Mouse (Mus musculus): ENCODE results near the gene 1700016C15Rik.

Gene 1700016C15Rik

DNA sequence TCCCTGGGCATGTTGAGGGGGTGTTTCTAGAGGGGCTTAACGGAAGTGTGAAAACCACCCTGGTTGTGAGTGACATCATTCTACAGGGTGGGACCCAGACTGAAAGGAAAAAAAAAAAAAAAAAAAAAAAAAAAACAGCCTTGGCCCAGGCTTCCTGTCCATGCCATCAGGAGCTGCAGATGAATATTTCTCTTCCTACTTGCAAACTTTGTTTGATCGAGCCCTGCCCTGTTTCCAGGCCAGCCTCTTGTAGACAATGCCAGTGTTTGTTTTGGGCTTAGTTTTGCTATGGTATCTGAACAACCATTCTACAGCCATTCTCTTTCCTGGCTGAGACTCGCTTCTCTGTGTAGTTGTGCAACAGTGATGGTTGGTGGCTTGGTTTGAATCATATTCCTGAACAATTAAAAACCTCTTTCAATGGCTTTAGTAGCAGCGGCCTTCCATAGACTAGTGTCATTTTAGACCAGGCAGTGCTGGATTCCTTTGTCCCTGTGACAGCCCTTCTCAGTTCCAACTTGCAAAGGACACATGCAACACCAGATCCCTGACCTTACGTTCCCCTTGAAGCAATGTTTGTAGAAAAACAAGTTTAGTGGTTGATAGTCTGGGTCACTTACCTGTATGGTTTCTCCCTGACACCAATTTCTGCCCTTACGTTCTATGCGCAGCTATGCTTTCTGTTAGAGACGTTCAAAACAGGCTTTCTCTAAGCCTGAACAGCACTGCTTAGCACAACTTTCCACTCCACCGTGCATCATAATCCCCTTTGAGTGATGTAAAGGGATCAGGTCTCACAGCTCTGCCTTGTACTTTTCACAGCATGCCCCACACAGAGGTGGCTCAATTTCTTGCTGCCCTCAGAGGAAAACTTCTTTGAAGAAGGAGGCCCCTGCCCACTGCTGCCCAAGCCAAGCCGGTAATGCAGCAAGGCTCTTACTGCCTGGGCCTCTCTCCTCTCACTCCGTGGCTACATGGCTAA, at the start of gene 1700016C15Rik:
1700016C15Rik (plus strand) TSS at position 772 of the 982 bp plus-strand sequence.
- no peak for DNase-seq (ENCODE audit: low read depth)

GRCm38 (mm10) chr1:177681239-177681638, 48.4 kb upstream of the 1700016C15Rik start:
- no peak for DNase-seq (ENCODE audit: low read depth)

GRCm38 (mm10) chr1:177683931-177684836, 45.4 kb upstream of the 1700016C15Rik start:
- DNase-seq (ENCODE audit: low read depth) = peak; percentile 61

- peak; percentile 81 for DNase-seq (ENCODE audit: low read depth)
These were observed 44.7 kb upstream of the 1700016C15Rik start for GRCm38 (mm10) chr1:177684901-177685300.

DNA sequence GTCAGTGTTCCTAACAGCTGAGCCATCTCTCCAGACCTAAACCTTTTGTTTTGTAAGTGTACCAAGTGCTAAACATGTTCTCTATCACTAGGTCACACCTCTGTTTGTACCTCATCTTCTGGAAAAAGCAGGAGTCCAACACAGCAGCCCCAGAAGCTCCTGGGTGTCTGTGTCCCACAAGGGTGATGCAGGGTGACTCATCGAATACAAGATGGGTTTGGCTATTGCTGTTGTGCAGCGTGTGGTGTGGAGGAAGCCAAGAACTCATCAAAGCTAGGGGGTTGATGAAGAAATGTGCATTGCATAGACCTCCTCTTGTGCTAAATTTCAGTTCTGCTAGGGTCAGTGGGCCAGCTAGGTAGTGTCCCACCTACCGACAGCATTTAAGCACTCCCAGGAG, 43.5 kb upstream of the 1700016C15Rik start:
- peak; percentile 37 for DNase-seq (ENCODE audit: low read depth)

GRCm38 (mm10) chr1:177686982-177687381, 42.6 kb upstream of the 1700016C15Rik start:
- DNase-seq (ENCODE audit: low read depth) = no peak

DNA sequence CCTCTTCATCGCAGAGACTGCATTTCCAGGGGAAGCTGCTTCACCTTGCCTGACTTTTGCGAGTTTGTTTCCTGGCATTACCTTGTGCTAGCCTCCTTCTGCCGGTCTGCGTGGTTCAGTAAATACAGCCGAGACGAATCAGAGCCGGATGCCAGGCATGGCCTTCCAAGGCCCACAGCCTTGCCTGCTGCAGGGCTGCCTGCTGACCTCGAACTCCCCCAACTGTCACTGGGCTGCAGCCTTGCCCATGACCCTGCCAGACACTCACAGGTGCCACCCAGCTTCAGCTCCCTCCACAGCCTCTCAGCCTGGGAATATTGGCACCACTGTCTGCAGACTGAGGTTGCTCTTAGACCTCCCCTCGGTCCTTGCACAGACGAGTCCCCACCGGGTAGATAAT, 37.1 kb upstream of the 1700016C15Rik start:
- DNase-seq (ENCODE audit: low read depth) = no peak

DNA sequence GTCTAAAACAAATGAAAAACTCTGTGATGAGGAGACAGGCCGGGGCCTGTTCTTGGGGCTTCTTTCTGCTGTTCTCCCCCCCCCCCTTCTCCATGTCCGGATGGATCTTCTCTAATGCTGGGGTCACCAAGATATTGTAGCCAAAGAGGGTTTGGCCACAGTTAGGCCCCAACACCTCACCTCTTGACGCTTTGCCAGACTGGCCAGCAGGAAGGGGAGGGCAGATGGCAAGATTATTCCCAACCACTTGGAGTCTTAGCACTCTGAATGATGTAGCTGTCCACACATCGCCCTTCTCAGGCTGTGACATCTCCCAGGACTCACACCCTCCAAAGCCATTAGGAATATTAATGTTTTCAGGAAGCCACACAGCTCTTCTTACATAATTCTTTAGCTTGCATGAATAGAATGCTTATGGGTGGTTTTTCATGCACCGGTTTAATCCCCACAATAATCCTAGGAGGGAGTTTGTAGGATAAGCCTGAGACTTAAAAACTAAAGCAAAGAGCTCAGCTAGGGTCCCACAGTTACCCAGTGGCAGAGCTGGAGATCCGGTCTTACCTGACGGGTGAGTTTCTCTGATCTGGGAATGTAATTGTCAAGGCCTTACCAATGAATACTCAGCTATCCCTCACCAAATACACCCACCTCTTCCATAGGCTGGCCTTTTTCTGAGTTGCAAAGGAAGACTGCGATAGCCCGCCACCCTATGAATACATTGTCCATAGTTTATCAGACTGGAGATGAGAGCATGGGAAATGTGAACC, 35.9 kb upstream of the 1700016C15Rik start:
- DNase-seq (ENCODE audit: low read depth) = no peak

GRCm38 (mm10) chr1:177700560-177700959, 29.1 kb upstream of the 1700016C15Rik start:
- no peak for DNase-seq (ENCODE audit: low read depth)

GRCm38 (mm10) chr1:177702481-177703146, 27.0 kb upstream of the 1700016C15Rik start:
- DNase-seq (ENCODE audit: low read depth) = peak; percentile 97

GRCm38 (mm10) chr1:177703147-177703807, 26.3 kb upstream of the 1700016C15Rik start:
- DNase-seq (ENCODE audit: low read depth) = peak; percentile 81

DNA sequence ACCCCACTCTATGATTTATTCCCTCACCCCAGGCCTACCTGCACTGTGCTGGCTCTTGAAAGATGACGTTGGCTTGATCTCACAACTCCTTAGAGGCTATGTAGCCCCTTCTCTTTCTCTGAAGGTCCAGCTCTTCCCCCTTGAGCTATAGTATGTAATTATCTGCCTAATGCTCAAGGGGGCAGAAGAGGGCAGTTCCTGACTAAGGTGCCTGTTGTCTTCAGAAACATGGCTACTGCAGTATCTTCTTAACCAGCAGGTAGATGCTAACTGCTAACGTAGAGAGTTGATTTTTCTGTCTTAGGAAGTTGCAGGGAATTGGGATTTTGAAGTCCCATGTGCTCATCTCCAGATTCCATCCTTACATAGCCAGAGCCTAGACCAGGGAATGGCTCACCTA, 24.4 kb upstream of the 1700016C15Rik start:
- DNase-seq (ENCODE audit: low read depth) = peak; percentile 66

- no peak for DNase-seq (ENCODE audit: low read depth)
These were observed 22.0 kb upstream of the 1700016C15Rik start for GRCm38 (mm10) chr1:177707571-177707970.

GRCm38 (mm10) chr1:177708583-177709055, 21.0 kb upstream of the 1700016C15Rik start:
- DNase-seq (ENCODE audit: low read depth) = peak; percentile 98

- DNase-seq (ENCODE audit: low read depth) = no peak
These were observed 18.6 kb upstream of the 1700016C15Rik start for GRCm38 (mm10) chr1:177711000-177711399.

- DNase-seq (ENCODE audit: low read depth) = peak; percentile 81
These were observed 18.2 kb upstream of the 1700016C15Rik start for GRCm38 (mm10) chr1:177711418-177711817.

DNA sequence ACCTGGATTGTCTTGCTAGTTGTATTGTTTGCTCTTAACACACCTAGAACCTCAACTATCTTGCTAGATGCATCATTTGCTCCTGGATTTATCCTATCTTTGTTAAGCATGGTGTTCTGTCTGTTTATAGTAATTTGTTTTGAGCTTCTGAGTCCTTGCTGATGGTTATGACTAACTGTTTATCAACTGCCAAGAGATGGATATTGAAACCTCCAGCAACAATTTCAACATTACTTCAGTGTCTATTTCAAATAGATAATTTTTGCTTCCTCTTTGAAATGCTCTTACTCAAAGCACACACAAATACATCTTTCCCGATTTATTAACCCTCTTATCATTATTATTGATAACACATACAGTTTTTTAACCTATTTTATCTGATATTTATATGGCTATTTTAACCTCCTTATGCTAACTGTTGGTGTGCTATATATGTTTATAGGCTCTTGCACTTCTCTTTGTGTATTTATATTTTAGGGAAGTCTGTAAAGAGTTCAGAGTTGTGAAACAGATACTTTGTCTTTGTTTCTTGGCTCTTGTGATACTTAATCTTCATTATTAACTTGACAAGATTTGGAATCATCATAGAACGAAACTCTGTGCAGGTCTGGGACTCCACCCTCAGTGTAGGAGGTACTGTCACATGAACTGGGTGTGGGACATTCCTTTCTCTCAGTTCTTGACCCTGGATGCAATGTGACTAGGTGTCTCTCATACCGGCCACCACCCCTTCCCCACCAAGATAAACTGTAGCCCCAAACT, 15.8 kb upstream of the 1700016C15Rik start:
- no peak for DNase-seq (ENCODE audit: low read depth)

DNA sequence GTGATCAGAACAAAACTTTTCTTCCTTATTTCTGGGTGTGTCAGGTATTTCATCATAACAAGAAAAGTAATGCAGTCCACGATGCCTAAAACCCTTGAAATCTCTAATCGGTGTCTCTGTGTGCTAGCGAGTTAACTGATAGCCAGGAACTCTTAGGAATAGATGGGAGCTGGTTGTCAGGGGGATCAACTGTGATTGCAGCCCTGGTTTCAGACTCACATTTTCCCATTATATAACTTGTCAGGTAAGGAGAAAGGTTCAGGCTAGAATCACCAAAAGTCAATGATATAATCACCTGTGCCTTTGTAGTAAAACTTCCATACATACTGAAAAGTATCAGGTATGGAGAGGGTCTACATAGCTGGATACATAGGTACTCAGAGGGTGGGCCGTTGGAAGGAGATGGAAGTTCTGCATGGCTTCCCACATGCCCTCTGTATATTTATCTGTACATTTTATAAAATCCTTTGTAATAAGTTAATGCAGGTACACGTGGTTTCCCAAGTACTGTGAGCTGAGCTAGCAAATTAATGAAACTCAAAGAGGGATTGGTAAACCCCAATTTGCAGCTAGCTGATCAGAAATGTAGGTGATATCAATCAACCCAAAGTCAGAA, 15.1 kb upstream of the 1700016C15Rik start:
- DNase-seq (ENCODE audit: low read depth) = no peak

- no peak for DNase-seq (ENCODE audit: low read depth)
These were observed 13.2 kb upstream of the 1700016C15Rik start for GRCm38 (mm10) chr1:177716448-177716847.

Measured in NIH3T3 (cell line).